In the genomic region with DNA sequence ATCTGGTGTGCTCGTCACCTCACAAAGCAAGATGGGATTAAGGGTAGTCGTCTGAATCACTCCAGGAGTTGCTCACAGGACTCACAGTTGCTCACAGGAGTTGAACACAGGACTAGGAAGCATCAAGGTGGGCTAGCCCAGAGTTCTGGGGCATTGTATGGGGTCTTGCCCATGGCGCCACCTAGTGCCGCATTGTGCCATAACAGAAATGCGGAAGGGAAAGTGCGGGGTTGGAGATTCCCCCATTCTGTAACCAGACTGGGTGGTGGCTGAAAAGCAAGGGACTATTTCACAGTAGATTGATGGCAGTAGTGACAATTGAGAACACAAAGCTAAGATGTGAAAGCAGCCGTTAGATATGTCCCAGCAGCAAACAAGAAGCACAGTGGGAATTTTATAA, we compare ENCODE assay signal across 9 mouse cellular contexts. TPM values are rescaled to one million over a fixed set of nuclear protein-coding genes. Genes with fewer than 3 reads are reported as not detected.
"Had no signal": no experiment of that assay in that cellular context is flagged by ENCODE, and none has a peak within 500 bp of the region (broad histone marks: within the 10 kb centered on the region; RNA-seq: fewer than 3 reads in every experiment).

No protein-coding gene starts in this region.

RNA-seq across cellular contexts. Expression of gene Gm27179, which starts 30.3 kb away (rescaled TPM):
- total RNA-seq: gastrocnemius, adult 2 months; gastrocnemius, postnatal 25 days; heart, adult 2 months; heart, postnatal 36 days; layer of hippocampus, adult 2 months; layer of hippocampus, postnatal 10 days; left cerebral cortex, adult 2 months; left cerebral cortex, postnatal 14 days; left cerebral cortex, postnatal 36 days had no signal
